Mouse (Mus musculus) adrenal gland, postnatal 36 days (tissue): ENCODE results near the gene Otc. TPM values are rescaled to one million over a fixed set of nuclear protein-coding genes. Genes with fewer than 3 reads are reported as not detected.

ENCODE experiments used
- DNase-seq, 2 experiments: peaks; one replicate each; pipeline ENCODE4 v3.0.0; 2021; ENCODE audit warnings: mixed read lengths in 1 of 2
- long read RNA-seq, 2 experiments: library from polyadenylated mRNA; stranded (forward); transcript quantifications; one replicate each; pipeline ENCODE4 v2.0.0; 2021; ENCODE audit warnings: borderline sequencing depth in 2 of 2
- total RNA-seq, 2 experiments: library from RNA; stranded (reverse); gene quantifications; 2 replicates each; pipeline ENCODE4 v1.2.3; 2021

The Otc gene
- not detected for total RNA-seq
- long read RNA-seq, experiment 1, result 0 reads
- long read RNA-seq, experiment 2, partial matches to known transcripts, result 0 of 2 reads
- long read RNA-seq, experiment 2, other reads (novel, unspliced or antisense), result 0 of 2 reads

- DNase-seq, result no peak
Measured at GRCm38 (mm10) chrX:10251852-10252504, at the start of gene Otc. Gene Otc (plus strand): TSS chrX:10252305.

- DNase-seq, result no peak
Measured at GRCm38 (mm10) chrX:10205937-10206336, 46.2 kb upstream of the Otc start.

- peak; percentile 18 to 42 for DNase-seq
Measured at GRCm38 (mm10) chrX:10215972-10216371, 36.1 kb upstream of the Otc start.

GRCm38 (mm10) chrX:10216410-10216949, 35.6 kb upstream of the Otc start, which contains the start of gene Rpgr:
Gene Rpgr (minus strand): TSS chrX:10216920.
- DNase-seq, result peak; percentile 91 to 94

GRCm38 (mm10) chrX:10219281-10219680, 32.8 kb upstream of the Otc start:
- DNase-seq, result no peak

- no peak for DNase-seq
Measured at GRCm38 (mm10) chrX:10233051-10233450, 19.1 kb upstream of the Otc start.

- DNase-seq, result no peak
Measured at GRCm38 (mm10) chrX:10234617-10235016, 17.5 kb upstream of the Otc start.

GRCm38 (mm10) chrX:10239515-10239914, 12.6 kb upstream of the Otc start:
- DNase-seq, result no peak

- DNase-seq, result no peak
Measured at GRCm38 (mm10) chrX:10243916-10244315, 8.2 kb upstream of the Otc start.

GRCm38 (mm10) chrX:10251357-10251756, 748 bp upstream of the Otc start:
- DNase-seq, result no peak

GRCm38 (mm10) chrX:10257774-10258173, 5.7 kb downstream of the Otc start:
- DNase-seq, result no peak

- DNase-seq, result no peak
Measured at GRCm38 (mm10) chrX:10258260-10258659, 6.2 kb downstream of the Otc start.

GRCm38 (mm10) chrX:10268308-10268707, 16.2 kb downstream of the Otc start:
- no peak for DNase-seq

- no peak for DNase-seq
Measured at GRCm38 (mm10) chrX:10268761-10269437, 16.8 kb downstream of the Otc start.

GRCm38 (mm10) chrX:10297341-10297740, 45.2 kb downstream of the Otc start:
- no peak for DNase-seq

- no peak for DNase-seq
Measured at GRCm38 (mm10) chrX:10318176-10318575, 66.1 kb downstream of the Otc start.

GRCm38 (mm10) chrX:10330246-10330645, 78.1 kb downstream of the Otc start:
- DNase-seq, result no peak

- no peak for DNase-seq
Measured at GRCm38 (mm10) chrX:10331749-10332148, 79.6 kb downstream of the Otc start.

GRCm38 (mm10) chrX:10336816-10337215, 84.7 kb downstream of the Otc start:
- no peak for DNase-seq

- DNase-seq, result no peak
Measured at GRCm38 (mm10) chrX:10355867-10356266, 103.8 kb downstream of the Otc start.
